Mouse (Mus musculus) brown adipose tissue, adult 24 weeks (tissue): ENCODE measurements around the gene Carns1. TPM values are rescaled to one million over a fixed set of nuclear protein-coding genes. Genes with fewer than 3 reads are reported as not detected.
"Not testable (repeated sequence)": the region's sequence is repeated elsewhere in the genome, so short reads cannot be mapped to it uniquely, and the experiment has no call there.

ENCODE experiments used
- H3K27ac ChIP-seq: fragments of 200-500 bp; replicated peaks from 2 replicates; pipeline ENCODE4 v1.5.1; 2012; ENCODE audit warnings: low read depth, mild to moderate bottlenecking, low read length
- H3K4me1 ChIP-seq: fragments of 200-500 bp; 2 replicates; pipeline ENCODE4 v1.6.1; 2012; ENCODE audit warnings: low read length, mixed read lengths; ENCODE audit not compliant: control insufficient read depth, insufficient read depth, insufficient read length
- H3K4me3 ChIP-seq: fragments of 200-500 bp; 2 replicates; pipeline ENCODE4 v1.5.1; 2012; ENCODE audit warnings: low read depth, mild to moderate bottlenecking, low read length, moderate library complexity; ENCODE audit not compliant: insufficient read depth
- polyA plus RNA-seq: library from polyadenylated mRNA; stranded (reverse); fragments of >200 nt; gene quantifications from 2 replicates; pipeline ENCODE4 v1.2.4, GENCODE M21; 2012; ENCODE audit not compliant: missing spikeins, insufficient read depth, insufficient read length

Carns1 gene
- polyA plus RNA-seq, 1 experiment, result 3.1 TPM

DNA sequence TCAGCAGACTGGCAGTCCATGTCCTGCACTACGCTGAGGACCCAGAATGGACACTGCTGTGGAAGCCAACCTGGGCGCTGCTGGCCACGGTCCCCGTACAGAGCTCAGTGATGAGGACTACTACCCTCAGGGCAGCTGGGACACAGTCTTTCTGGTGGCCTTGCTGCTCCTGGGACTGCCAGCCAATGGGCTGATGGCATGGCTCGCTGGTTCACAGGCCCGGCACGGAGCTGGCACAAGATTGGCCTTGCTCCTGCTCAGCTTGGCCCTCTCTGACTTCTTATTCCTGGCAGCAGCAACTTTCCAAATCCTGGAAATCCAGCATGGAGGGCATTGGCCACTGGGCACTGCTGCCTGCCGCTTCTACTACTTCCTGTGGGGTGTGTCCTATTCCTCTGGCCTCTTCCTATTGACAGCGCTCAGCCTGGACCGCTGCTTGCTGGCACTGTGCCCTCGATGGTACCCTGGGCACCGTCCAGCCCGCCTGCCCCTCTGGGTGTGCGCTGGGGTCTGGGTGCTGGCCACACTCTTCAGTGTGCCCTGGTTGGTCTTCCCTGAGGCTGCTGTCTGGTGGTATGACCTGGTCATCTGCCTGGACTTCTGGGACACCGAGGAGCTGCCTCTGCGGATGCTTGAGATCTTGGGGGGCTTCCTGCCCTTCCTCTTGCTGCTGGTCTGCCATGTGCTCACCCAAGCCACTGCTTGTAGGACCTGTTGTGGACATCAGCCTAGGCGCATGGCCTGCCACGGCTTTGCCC is 32.7 kb downstream of the Carns1 start:
- H3K4me1 ChIP-seq, result peaks cover 38% of the 10 kb centered on the region
- H3K4me3 ChIP-seq, result no peak overlapping the region
- no peak overlapping the region for H3K27ac ChIP-seq

- no peak overlapping the region for H3K4me3 ChIP-seq
Observed at GRCm38 (mm10) chr19:4140147-4140546, 35.1 kb downstream of the Carns1 start.

DNA sequence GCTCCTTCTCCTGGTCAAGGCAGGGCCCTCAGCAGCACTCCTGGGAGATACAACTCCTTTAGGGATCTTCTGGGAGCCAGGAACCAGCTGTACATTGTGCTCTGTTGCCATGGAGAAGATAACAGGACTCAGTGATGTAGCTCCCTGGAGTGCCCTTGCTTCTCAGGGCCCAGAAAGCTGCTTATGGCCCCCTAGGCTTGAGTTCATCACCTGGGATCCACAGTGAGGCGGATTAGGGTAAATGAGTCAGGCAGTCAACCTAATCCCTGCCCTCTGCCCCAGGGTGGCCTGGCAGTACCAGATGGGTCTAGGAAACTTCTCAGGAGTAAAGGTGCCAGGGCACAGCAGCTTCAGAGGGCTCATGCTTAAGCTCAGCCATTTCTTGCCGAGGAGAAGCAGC is 35.8 kb downstream of the Carns1 start, which contains the start of gene Gpr152:
Gpr152 (plus strand) TSS at position 342 of the 400 bp plus-strand sequence.
- Histone ChIP-seq H3K4me3 (no peak within 1 kb of the TSS), H3K4me1 (peaks cover 25% of the 10 kb centered on the region), H3K27ac (no peak within 1 kb of the TSS)

More at GRCm38 (mm10) chr19:4140147-4140546, 35.1 kb downstream of the Carns1 start:
- Histone ChIP-seq H3K4me1 (peaks cover 26% of the 10 kb centered on the region), H3K27ac (no peak overlapping the region)

- Histone ChIP-seq H3K27ac (no peak overlapping the region), H3K4me3 (no peak overlapping the region), H3K4me1 (peaks cover 14% of the 10 kb centered on the region)
Observed at GRCm38 (mm10) chr19:4137913-4138312, 37.4 kb downstream of the Carns1 start.

GRCm38 (mm10) chr19:4136463-4136862 is 38.8 kb downstream of the Carns1 start:
- Histone ChIP-seq H3K4me3 (no peak overlapping the region), H3K4me1 (peaks cover 7% of the 10 kb centered on the region), H3K27ac (no peak overlapping the region)

DNA sequence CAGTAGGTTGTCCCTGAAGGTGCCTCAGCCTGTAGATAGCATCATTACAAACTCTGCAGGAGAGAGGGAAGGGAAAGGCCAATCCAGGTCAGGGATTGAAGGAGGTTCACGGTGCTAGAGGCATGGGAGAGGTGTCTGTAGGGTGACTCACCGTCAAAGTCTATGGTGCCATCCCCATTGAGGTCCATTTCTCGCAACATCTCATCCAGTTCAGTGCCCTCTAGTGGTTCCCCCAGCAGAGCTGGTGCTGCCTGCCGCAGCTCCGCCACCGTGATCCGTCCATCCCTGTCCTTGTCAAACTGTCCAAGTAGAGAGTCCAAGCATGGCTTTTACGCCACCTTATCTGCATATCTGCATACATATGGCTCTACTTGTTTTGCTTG is 39.3 kb downstream of the Carns1 start:
- H3K27ac ChIP-seq, H3K4me1 ChIP-seq, H3K4me3 ChIP-seq: not testable (repeated sequence)

GRCm38 (mm10) chr19:4135229-4135962 is 39.9 kb downstream of the Carns1 start:
- H3K27ac ChIP-seq, result peak overlapping the region; percentile 76
- not testable (repeated sequence) for H3K4me1 ChIP-seq

GRCm38 (mm10) chr19:4134354-4134753 is 40.9 kb downstream of the Carns1 start:
- Histone ChIP-seq H3K4me3 (no peak overlapping the region), H3K27ac (no peak overlapping the region), H3K4me1 (peaks cover 7% of the 10 kb centered on the region)

More at GRCm38 (mm10) chr19:4135229-4135962, 39.9 kb downstream of the Carns1 start:
- not testable (repeated sequence) for H3K4me3 ChIP-seq

DNA sequence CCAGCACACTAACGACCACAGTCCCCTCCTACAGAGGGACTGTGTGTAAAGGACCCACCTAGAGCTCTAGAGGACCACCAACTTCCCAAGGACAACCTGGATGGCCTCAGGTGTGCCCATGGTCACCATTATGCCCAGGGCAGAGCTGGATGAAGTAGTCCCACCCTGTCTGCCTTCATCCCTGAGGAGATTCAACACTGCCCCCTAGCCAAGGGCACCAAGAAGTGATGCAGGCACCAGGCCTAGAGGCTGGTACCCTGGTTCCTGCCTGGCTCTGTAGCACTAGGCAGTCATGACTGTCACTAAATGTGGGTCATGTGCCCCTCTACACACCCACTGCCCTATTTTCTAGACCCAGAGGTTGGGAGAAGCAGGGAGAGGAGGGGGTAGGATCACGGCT is 43.5 kb downstream of the Carns1 start:
- Histone ChIP-seq H3K4me1 (peaks cover 15% of the 10 kb centered on the region), H3K27ac (no peak overlapping the region), H3K4me3 (no peak overlapping the region)

DNA sequence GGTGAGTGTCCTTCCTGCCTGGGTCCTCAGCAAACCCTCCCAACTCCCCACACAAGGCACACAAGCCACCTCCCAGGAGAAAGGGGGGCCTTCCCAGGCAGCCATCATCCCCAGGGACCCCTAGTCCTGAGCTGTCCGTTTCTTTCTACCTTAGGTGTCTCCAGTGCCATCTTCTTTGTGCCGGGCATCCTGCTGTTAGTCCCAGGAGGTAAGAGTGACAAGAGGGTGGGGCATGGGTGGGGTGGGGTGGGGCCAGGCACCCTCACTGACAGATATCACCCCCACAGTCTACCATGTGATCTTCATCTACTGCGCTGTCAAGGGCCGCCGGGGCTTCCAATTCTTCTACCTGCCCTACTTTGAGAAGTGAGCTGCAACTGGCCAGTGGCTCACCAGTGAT is 44.2 kb downstream of the Carns1 start:
- no peak overlapping the region for H3K27ac ChIP-seq
- no peak overlapping the region for H3K4me3 ChIP-seq
- peaks cover 15% of the 10 kb centered on the region for H3K4me1 ChIP-seq

- no peak overlapping the region for H3K4me3 ChIP-seq
- no peak overlapping the region for H3K27ac ChIP-seq
- peaks cover 13% of the 10 kb centered on the region for H3K4me1 ChIP-seq
Observed at GRCm38 (mm10) chr19:4130106-4130505, 45.2 kb downstream of the Carns1 start.

DNA sequence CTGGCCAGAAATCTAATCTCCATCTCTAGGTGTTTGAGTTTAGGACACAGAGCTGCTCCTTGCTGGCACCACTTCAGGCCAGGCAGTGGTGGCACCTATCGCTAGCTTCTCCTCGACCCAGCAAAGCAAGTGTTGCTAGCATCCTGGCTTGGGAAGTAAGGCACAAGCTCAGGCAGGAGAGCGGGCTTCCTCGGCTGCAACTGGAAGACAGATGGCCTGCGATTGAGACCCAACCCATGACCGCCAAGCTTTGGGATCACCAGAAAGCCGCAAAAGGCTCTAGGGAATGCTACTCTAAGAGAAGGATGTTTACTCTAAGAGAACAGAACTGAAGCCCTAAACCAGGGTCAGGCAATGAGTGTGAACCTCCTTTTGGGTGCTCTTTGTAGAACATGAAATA is 45.8 kb downstream of the Carns1 start:
- Histone ChIP-seq H3K4me1 (peaks cover 8% of the 10 kb centered on the region), H3K4me3 (no peak overlapping the region), H3K27ac (no peak overlapping the region)

DNA sequence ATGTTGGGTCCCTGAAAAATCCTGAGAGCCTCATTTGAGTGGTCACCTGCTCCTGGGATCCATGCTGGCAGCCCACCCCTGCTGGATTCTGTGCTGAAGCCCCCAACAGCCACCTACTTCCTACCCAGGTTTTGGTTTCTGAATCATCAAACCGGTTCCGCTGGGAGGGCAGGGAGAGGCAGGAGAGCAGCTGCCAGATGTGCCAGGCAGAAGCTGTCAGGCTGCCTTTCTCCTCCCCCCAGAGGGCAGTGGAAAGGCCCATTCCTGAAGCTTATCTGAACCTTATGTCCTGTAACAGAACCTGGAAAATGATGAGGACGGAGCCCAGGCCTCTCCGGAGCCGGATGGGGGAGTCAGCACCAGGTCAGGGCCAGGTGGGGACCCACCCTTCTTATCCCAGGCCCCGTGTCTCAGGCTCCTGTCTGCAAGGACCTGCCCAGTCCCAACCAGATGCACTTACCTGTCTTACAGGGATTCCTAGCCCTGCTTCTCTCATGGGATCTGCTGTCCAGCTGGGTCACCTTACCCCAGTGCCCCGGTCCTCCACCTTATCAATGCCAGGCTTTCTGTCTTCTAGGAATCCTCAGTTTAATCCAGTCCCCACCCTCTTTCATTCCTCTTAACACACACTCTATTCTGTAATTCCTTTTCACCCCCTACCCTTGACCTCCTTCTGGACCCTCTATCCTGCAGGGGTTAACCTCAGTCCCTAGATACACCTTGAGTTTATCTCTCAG is 48.4 kb downstream of the Carns1 start:
- H3K4me1 ChIP-seq, result peaks cover 8% of the 10 kb centered on the region
- no peak overlapping the region for H3K27ac ChIP-seq
- H3K4me3 ChIP-seq, result peak overlapping the region; percentile 92

GRCm38 (mm10) chr19:4125741-4126696 is 49.3 kb downstream of the Carns1 start, which contains the start of gene Aip:
Aip (minus strand) TSS chr19:4125858.
- Histone ChIP-seq H3K4me3 (peak within 1 kb of the TSS; percentile 92), H3K4me1 (peaks cover 8% of the 10 kb centered on the region), H3K27ac (peak within 1 kb of the TSS; percentile 63)
